Mouse (Mus musculus) frontal cortex, adult (tissue): Measurements from ENCODE around the gene D230025D16Rik.
A peak's percentile ranks its signal among the peaks of the same experiment; 100 is the strongest.

Experiments used
- ATAC-seq: cut with Nextera tagmentation; 2 replicates; pipeline ENCODE4 v1.9.2; 2017; ENCODE audit warnings: mild to moderate bottlenecking, moderate library complexity, mixed read lengths; ENCODE audit not compliant: low TSS enrichment

D230025D16Rik gene

DNA sequence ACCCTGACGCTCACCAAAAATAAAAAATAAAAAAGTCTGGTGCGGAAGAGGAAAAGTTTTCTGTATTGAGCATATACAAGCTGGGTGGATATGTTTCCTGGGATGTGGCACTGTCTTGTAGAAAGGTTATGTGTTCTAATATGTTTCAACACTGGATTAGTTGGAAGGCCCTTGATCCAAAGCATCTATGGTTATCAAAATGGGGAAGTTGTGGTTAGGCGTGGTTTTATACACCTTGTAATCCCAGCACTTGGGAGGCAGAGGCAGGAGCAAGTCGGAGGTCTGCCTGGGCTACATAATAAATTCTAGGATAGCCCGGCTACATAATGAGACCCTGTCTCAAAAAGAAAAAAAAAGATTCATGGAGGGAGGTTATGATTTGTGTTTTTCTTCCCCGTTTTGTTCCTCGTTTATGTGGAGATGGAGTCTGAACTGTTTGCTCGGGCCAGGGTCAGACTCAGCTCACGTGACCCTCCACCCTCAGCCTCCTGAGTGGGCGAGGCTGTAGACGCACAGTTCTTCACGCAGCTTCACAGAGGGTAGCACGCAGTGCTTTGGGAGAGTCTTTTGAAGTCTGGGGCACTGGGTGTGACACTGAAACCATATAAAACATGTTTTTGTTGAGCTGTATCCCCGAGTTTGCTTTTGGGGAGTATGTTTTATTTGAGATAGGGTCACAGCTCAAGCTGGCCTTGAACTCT, 12.6 kb downstream of the D230025D16Rik start:
- ATAC-seq = no peak

DNA sequence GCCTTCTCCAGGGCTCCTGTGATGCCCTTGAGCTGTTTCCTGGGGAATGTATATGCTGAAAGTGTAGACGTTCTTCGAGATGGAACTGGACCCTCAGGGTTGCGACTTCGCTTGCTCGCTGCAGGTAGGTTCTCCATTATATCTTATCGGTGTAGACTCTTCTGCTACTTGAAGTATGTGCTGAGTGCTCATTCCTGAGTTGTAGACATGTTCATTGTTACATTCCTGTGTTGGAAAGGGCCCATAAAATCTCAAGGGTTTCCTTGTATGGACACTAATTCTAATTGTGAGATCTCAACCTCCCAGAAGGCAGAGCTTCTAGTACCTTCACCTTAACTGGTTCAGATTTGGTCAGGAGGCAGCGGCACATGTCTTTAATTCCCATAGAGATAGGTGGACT, 16.1 kb downstream of the D230025D16Rik start:
- no peak for ATAC-seq

DNA sequence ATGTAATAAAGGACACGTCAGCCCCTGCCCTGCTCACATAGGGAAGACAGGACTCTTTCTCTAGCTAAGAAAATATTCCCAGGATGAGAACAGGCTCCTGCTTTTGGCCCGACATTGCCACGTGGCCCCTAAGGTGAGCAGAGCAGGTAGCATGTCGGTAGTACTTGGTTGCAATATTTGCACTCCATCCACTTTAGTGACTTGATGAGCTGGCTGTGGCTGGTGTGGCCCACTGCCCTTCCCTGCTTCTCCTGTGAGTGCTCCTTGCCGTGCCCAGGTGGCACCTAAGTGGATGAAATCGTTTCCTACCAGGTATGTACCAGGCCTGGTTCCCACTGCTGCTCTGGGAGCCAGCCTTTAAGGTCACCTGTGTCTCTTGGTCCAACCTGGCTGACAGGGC, 27.0 kb downstream of the D230025D16Rik start:
- ATAC-seq = no peak

DNA sequence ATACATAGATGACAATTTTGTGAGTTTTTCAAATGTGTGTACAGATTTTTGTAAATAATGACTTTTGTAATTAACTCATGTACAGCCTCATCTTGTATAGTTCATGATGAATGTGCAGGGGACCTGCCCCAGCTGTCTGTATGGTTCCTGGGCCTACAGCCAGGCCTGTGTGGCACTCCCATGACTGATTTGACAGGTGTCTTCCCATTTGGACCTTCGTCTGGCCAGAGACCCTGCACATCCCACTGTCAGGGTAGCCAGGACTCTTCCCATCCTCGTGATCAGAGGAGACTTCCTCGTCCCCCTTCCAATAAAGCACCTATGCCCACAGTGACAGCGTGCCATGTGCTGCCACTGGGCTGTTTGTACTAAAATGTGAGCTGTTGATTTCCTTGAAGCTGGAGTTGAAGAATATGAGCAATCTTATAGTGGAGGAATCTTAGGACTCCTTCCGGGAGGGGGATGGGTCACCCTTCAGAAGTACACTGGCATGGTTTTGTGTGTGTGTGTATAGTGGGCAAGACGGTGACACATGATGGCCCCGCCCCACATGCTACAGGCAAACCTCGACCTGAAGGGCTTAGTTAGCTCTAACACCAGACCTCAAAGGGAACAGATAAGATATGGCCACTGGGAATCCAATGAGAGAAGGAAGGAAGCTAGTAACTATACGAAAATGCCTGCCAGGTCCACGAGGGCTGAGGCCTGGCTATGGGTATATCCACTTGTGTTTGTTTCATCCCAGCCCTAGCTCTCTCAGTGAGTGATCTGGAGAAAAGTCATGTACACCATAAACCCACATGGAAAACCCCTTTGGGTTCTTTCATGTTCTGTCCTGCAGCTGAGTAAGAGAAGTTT, 28.0 kb downstream of the D230025D16Rik start:
- ATAC-seq = no peak

DNA sequence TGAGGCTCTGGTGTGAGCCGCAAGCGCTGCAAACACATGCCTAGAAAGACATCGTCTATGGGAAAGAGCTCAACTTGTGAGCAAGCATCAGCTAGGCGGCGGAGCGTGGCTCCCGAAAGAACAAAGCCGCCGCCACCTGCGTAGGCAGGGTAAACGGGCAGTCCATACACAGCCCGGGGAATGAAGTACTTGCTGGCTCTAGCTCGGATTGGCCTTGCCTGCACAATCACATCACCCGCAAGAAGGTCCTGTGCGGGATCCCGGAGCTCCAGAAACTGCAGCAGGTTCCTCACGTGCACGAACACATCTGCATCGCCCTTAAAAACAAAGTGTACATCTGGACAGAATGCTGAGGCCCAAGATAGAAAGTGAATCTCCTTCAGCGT, 28.8 kb downstream of the D230025D16Rik start:
- ATAC-seq = peak; percentile 25

DNA sequence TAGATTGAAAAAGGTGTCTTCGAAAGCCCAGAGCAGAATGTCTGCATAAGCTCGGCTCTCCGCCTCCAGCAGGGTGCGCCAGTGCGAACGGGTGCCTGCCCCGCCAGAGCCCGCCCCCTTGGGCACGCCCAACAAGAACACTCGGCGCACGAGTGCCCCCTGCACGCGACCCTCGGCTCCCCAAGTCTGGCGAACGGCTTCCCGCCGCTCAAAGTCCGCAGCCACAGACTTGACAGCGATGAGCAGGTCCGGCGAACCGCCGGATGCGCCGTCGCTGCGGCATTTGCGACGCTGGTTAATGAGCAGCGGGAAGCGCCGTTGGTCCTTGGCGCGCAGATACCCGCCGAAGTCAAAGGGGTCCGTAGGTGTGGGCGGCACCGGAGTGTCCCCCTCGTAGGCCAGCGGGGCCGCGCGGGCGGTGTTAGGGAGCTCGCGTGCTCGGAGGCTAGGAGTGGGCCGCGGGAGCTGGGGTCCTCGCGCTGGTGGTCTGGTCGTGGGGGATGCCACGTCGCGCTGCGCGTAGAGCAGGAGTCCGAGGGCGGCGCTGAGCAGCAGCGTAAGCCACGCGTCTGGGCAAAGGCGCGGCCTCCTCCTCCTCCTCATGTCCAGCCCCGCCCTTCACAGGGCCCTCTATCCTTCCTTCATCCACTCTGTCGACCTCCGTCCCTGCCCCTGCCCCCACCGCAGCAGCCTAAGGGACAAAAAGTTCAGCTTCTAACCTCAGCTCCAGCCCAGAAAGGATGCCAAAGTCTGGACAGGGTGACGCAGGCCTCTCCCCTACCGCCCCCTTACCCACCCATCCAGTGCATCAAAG, 29.4 kb downstream of the D230025D16Rik start:
- peak; percentile 81 for ATAC-seq

DNA sequence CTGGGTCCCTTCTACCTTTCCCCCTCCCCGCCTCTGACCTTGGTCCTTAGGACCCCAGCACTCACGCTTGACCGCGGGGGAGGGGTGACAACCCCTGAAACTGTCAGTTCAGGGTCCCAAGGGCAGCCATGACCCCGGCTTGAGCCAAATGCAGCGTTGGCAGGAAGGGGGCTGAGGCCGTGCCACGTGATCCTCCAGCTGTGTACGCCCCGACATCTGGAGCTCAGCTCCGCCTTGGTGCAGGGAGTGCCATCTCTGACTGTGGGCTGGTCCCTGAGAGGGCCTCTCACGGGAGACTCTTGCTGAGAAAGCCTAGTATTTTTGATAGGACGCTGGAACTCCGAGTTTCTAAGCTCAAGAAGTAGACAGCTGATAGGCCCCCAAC, 30.0 kb downstream of the D230025D16Rik start, which contains the start of gene B3gnt9:
Gene B3gnt9 (minus strand): TSS at position 188 of the 385 bp plus-strand sequence.
- ATAC-seq = peak; percentile 7; the same call in 1 of the 2 replicates

DNA sequence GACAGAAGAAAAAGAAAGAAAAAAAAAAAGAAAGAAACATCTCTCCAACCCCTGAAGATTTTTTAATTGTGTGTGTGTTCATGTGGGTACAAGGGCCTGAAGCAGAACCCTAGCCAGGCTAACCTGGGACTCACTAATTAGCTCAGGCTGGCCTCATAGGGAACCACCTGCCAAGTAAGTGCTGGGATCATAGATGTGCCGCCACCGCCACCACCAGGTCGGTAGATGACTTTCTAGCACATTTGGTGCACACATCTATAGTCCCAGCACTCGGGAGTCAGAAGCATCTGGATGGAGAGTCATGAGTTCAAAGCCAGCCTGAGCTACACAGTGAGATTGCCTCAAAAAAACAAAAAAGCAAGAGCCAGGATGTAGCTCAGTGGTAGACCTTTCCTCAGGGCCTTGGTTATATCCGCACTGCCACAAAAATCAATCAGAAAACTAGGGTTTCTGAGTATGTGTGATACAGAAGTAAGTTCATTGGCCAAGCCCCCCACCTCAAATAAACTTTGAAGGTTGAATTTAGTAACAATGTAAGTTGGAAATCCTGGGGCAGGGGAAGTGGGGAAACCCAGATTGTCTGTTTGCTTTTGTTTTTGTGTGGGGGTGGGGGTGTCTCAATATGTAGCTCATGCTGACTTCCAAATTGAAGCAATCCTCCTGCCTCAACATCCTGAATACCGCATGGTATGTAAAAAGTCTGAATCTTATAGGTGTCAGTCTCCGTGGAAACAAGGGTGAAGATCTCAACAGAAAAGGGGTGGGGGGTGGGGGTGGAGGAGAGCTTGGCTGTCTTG, 32.6 kb downstream of the D230025D16Rik start:
- ATAC-seq = no peak

DNA sequence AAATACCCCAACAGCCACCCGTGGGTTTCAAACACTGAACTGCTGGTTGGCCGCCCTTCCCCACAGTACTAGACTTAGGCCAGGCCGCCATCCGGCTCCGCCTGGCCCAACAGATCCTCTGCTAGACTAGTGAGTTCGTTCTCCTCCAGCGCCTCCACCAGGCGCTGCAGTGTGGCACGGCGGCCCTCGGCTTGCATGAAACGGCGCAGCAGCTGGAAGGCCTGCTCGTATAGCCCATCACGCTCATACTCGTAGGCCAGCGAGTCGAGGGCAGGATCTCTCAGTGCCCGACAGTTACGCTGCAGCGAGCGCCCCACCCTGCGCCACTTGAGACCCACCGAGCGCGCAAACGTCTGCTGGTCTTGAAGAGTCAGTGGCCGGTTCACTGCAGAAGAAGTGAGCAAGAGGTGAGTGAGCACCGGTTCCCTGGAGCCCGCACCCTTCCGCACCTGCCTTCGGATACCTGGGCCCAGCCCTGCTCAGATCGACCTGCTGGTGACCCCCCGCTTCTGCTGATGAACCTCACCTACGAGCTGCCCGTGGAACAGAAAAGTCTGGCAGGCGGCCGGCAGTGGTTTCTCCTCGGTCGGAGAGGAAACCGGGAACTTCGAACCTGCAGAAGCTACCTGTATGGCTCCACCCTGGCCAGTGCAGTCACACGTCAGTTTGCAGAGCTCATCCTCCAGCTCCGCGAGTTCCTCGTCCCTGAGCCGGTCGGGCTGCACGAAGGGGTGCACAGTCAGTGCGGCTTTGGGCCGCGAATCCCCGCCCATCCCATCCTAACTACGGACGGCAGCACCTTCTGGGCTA, 34.2 kb downstream of the D230025D16Rik start:
- ATAC-seq = peak; percentile 39

DNA sequence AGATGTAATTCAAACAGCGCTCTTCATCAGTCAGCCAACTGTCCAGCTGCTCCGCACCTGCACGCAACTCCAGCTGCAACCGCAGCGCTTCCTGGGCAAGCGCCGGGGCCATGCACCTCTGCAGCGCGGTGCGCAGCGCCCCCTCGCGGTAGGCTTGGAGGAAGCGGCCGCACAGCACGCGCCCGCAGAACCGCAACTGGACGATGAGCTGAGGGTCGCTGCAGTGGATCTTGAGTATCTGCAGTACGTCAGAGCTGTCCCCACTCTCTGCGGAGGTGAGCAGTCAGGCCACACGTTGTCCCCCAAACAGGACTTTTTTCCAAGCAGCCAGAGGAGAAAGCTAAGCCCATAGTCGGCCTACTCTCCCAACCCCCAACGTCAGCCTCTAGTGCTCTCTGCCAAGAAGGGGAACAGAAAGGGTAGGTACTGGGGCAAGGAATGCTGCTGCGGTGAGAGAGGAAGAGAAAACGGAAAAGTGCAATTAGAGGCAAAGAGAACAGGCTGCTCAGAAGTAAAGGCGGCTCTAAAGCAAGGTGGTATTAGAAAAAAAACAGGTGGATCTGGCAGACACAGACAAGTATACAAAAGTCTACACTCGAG, 34.9 kb downstream of the D230025D16Rik start:
- ATAC-seq = peak; percentile 48

DNA sequence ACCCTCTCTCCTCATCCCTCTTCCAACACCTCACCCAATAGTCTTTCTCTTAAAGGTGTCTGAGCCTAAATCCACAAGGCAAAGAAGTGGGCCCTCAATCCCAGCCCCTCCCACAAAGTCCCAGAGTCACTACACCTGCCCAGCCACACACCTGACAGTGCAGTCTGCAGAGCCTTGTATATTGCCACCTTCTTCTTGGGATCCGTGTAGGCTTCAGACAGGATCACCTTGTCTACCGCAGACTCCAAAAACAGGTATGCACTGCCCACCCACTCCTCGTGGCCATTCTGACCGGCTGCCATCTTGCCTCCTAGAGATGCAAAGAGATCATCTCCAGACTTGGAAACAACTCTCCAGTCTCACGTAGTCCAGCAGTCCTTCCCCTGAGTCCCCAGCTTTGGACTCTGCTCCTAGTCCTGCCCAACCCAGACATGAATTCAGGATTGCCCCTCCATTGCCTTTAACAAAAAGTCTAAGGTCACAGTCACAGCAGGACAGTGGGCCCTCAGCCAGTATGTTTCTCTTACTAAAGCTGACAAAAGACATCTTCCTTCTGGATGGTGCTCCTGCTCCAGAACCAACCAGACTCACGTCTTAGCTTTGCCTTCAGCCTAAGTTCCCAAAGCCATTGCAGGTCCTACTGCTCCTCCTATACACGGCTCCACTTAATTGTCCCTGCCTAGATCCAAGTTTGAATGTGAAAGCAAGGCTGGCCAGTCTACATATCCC, 35.6 kb downstream of the D230025D16Rik start:
- ATAC-seq = no peak

DNA sequence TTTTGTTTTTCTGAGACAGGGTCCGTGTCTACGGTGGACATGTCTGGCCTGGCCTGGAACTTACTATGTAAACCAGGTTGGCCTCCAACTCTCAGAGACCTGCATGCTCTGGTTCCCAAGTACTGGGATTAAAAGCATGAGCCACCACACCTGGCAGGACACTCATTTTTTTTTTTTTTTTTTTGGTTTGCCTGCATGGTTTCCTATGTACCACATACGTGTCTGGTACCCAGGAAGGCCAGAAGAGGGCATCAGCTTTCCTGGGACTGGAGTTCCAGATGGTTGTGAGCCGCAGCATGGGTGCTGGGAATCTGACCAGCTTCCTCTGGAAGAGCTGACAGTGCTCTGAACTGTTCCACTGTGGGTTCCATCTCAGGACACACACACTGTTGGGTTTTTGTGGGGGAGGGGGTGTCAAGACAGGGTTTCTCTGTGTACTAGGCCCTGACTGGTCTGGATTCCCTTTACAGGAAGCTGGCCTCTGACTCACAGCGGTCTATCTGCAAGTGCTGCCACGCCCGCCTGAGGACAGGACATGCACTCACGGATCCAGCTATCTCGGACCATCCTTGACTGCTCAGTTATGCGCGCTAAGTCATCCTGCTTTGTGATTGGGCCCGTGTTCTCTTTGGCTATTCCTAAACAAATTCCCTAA, 36.5 kb downstream of the D230025D16Rik start:
- no peak for ATAC-seq

DNA sequence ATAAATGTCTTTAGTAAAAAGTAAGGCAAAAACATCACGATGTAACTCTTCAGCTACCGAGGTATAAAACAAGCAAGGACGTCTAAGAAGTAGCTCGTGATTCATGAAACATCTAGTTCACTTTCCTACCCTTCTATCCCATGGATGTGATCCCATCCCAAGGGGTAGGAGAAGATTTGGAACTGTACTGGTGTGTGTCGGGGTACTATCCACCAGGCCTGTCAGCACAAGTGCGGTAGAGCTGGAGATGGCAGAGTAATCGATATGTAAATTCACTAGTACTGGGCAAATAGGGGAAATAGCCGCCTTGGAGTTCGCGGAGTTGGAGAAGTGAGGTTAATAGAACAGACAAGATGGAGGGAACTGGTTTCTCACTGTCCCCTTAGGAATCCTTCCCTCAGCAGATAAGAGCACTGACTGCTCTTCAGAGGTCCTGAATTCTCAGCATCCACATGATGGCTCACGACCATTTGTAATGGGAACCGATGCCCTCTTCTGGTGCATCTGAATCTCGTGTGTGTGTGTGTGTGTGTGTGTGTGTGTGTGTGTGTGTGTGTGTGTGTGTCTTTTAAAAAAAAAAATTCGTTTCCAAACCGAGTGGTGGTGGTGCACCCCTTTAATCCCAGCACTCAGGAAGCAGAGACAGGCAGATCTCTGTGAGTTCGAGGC, 38.4 kb downstream of the D230025D16Rik start:
- no peak for ATAC-seq

DNA sequence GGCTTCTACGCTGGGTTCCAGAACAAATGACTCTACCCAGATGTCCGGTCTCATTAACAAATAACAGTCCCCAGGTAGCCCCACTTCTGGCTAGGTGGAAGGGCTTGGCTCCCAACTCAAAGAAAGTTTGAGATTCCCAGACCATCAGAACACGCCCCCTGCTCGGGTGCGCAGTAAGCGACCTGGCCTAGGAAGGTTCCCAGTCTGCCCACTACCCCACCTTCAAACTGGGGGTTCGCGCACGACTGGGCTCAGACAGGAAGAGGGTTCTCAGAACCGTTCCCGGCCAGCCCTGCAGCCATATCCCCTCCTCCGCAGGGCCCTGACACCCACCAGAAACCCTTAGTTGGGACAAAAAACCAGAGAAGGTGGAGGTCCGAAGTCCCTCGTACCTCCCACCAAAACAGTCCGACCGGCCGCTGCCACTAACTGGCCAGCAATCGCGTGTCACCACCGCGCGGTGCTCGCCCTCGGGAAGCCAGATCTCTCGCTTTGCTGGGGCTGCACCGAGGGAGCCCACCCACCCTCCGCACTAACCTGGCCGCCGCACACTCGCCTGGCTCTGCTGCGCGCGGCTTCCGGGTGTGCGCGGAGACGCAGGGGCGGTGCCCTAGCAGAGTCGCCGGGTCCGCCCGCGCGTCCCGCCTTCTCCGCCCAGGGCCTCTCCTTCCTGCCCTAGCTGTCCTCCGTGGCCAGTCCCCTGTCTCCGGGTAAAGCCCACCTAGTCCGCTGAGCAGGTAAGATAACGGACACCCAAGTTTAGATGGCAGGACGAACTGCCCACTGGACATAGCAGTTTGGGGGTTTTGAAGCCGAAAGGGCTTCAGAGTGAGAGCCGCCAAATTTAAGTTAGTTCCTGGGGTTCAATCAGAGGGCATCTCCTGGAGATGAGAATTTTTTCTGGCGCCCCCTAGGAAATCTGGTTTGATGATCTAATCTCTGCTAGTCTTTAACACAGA, 39.4 kb downstream of the D230025D16Rik start, which contains the start of the genes Tradd and Fbxl8:
Gene Tradd (minus strand): TSS at position 586 of the 959 bp plus-strand sequence.
Gene Fbxl8 (plus strand): TSS at position 625 of the 959 bp plus-strand sequence.
- peak; percentile 18; the same call in 1 of the 2 replicates for ATAC-seq

DNA sequence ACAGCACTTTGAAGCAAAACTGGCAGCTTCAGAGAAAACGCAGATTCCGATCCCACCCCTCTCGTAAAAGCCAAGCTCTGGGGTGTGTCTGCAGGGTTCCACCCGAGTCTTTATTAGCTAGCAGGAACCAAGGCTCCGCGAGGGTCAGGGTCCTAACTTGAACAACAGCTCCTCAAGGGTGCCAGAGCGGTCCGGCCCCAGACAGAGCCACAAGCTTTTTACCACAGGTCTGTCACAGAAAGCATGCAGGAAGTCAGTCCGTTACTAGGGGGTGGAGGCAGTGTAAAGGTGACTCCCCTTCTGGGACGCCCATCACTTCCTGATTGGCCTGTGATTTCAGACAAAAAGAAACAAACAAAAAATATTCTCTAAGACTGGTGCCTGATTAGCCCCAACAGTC, 40.2 kb downstream of the D230025D16Rik start:
- ATAC-seq = no peak

DNA sequence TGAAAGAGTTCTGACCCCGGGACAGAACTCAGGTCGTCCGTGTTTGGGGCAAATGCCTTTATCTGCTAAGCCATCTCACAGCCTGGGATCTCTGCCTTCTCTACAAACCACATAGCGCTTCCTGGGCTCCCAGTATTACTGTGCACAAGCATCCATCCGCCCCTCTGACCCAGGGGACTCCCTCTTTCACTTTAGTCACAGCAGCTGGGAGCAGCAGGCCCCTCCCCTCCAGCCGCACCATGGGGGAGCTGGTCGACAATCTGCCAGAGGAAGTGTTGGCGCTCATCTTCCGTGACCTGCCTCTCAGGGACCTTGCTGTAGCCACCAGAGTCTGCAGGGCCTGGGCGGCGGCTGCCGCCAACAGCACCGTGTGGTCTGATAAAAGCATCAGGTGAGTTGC, 41.8 kb downstream of the D230025D16Rik start:
- ATAC-seq = no peak
